Mouse (Mus musculus) embryonic facial prominence, embryonic 12.5 days (tissue): ENCODE measurements around the gene C2cd4a. TPM values are rescaled to one million over a fixed set of nuclear protein-coding genes. Genes with fewer than 3 reads are reported as not detected.

Source experiments
- ATAC-seq: fragments of 200-750 bp; cut with Nextera tagmentation; 2 replicates; pipeline ENCODE4 v1.8.0; 2017; ENCODE audit not compliant: insufficient number of reproducible peaks, insufficient read depth, low FRiP score, low TSS enrichment
- H3K27ac ChIP-seq: fragments of 300-500 bp; sonication (generic); 2 replicates; pipeline ENCODE4 v1.5.1; 2016; ENCODE audit warnings: mild to moderate bottlenecking
- H3K27me3 ChIP-seq: fragments of 300-500 bp; sonication (generic); 2 replicates; pipeline ENCODE4 v1.6.1; 2016; ENCODE audit warnings: mild to moderate bottlenecking, moderate library complexity
- H3K36me3 ChIP-seq: fragments of 300-500 bp; sonication (generic); 2 replicates; pipeline ENCODE4 v1.6.1; 2016; ENCODE audit warnings: mild to moderate bottlenecking
- H3K4me1 ChIP-seq: fragments of 300-500 bp; sonication (generic); 2 replicates; pipeline ENCODE4 v1.6.1; 2016
- H3K4me2 ChIP-seq: fragments of 300-500 bp; sonication (generic); replicated peaks from 2 replicates; pipeline ENCODE4 v1.6.1; 2016; ENCODE audit warnings: mild to moderate bottlenecking, moderate library complexity
- H3K4me3 ChIP-seq: fragments of 300-500 bp; sonication (generic); 2 replicates; pipeline ENCODE4 v1.5.1; 2016; ENCODE audit warnings: mild to moderate bottlenecking
- H3K9ac ChIP-seq: fragments of 300-500 bp; sonication (generic); 2 replicates; pipeline ENCODE4 v1.6.1; 2016; ENCODE audit warnings: mild to moderate bottlenecking, moderate library complexity
- H3K9me3 ChIP-seq: fragments of 300-500 bp; sonication (generic); 2 replicates; pipeline ENCODE4 v1.6.1; 2016; ENCODE audit warnings: mild to moderate bottlenecking, moderate library complexity
- WGBS: fragments of 180-500 bp; shearing (Covaris S2); methylation state at CpG from one replicate; pipeline ENCODE4 v1.1.7; 2016; 5-methylcytosine and 5-hydroxymethylcytosine counted together
- polyA plus RNA-seq: library from polyadenylated mRNA; unstranded; fragments of >200 nt; fragmentation: Nextera tagmentation; extraction: Ambion mirVana; gene quantifications from 2 replicates; pipeline ENCODE4 v1.2.1, GENCODE M21; 2016

C2cd4a gene
- polyA plus RNA-seq, result 0.22 and 0.31 TPM in 2 replicates

- H3K4me3 ChIP-seq, result peak within 1 kb of the TSS; percentile 43
- no peak; the same call in 1 of the 2 replicates for ATAC-seq
- H3K9ac ChIP-seq, result peak within 1 kb of the TSS; percentile 59
- H3K36me3 ChIP-seq, result no peaks in the 10 kb centered on the region
- peak within 1 kb of the TSS; percentile 88 for H3K4me2 ChIP-seq
- WGBS, result 3% methylated on average over 20 of the region's 20 CpGs
- no peak within 1 kb of the TSS for H3K27ac ChIP-seq
- no peaks in the 10 kb centered on the region for H3K9me3 ChIP-seq
- H3K27me3 ChIP-seq, result peaks cover 42% of the 10 kb centered on the region
- peaks cover 12% of the 10 kb centered on the region; the same call in 1 of the 2 replicates for H3K4me1 ChIP-seq
Observed at GRCm38 (mm10) chr9:67832046-67832605, at the start of gene C2cd4a. C2cd4a (minus strand) TSS chr9:67832330.

- WGBS, result 92% methylated on average over 11 of the region's 11 CpGs
- H3K27me3 ChIP-seq, result no peaks in the 10 kb centered on the region
- no peak overlapping the region for H3K9ac ChIP-seq
- H3K9me3 ChIP-seq, result no peaks in the 10 kb centered on the region
- H3K4me1 ChIP-seq, result no peaks in the 10 kb centered on the region
- no peak overlapping the region for H3K27ac ChIP-seq
- H3K36me3 ChIP-seq, result peaks cover 4% of the 10 kb centered on the region; the same call in 1 of the 2 replicates
- no peak overlapping the region for H3K4me3 ChIP-seq
- no peak for ATAC-seq
- no peak overlapping the region for H3K4me2 ChIP-seq
Observed at GRCm38 (mm10) chr9:67878197-67878769, 46.2 kb upstream of the C2cd4a start.

GRCm38 (mm10) chr9:67877081-67877718, 45.1 kb upstream of the C2cd4a start:
- Histone ChIP-seq H3K36me3 (peaks cover 4% of the 10 kb centered on the region; the same call in 1 of the 2 replicates), H3K9me3 (no peaks in the 10 kb centered on the region), H3K4me3 (no peak overlapping the region), H3K27me3 (no peaks in the 10 kb centered on the region), H3K4me1 (no peaks in the 10 kb centered on the region), H3K4me2 (no peak overlapping the region), H3K9ac (no peak overlapping the region), H3K27ac (no peak overlapping the region)
- WGBS, result 73% methylated on average over 14 of the region's 14 CpGs
- ATAC-seq, result no peak

GRCm38 (mm10) chr9:67875337-67875736, 43.2 kb upstream of the C2cd4a start:
- Histone ChIP-seq H3K36me3 (no peaks in the 10 kb centered on the region), H3K9me3 (no peaks in the 10 kb centered on the region), H3K4me1 (no peaks in the 10 kb centered on the region), H3K4me2 (no peak overlapping the region), H3K4me3 (no peak overlapping the region), H3K27me3 (no peaks in the 10 kb centered on the region), H3K9ac (no peak overlapping the region), H3K27ac (no peak overlapping the region)
- 53% methylated on average over 2 of the region's 2 CpGs for WGBS
- no peak for ATAC-seq

- no peaks in the 10 kb centered on the region for H3K4me1 ChIP-seq
- H3K4me2 ChIP-seq, result no peak overlapping the region
- no peak overlapping the region for H3K9ac ChIP-seq
- H3K27me3 ChIP-seq, result no peaks in the 10 kb centered on the region
- no peak overlapping the region for H3K4me3 ChIP-seq
- no peaks in the 10 kb centered on the region for H3K9me3 ChIP-seq
- H3K27ac ChIP-seq, result no peak overlapping the region
- H3K36me3 ChIP-seq, result no peaks in the 10 kb centered on the region
- no peak for ATAC-seq
- WGBS, result 82% methylated on average over 7 of the region's 7 CpGs
Observed at GRCm38 (mm10) chr9:67874522-67875222, 42.5 kb upstream of the C2cd4a start.

GRCm38 (mm10) chr9:67869691-67870450, 37.7 kb upstream of the C2cd4a start:
- no peak overlapping the region for H3K4me3 ChIP-seq
- no peaks in the 10 kb centered on the region for H3K4me1 ChIP-seq
- no peak overlapping the region for H3K27ac ChIP-seq
- H3K4me2 ChIP-seq, result no peak overlapping the region
- no peak for ATAC-seq
- H3K9me3 ChIP-seq, result no peaks in the 10 kb centered on the region
- H3K27me3 ChIP-seq, result no peaks in the 10 kb centered on the region
- WGBS, result 90% methylated on average over 16 of the region's 16 CpGs
- no peak overlapping the region for H3K9ac ChIP-seq
- H3K36me3 ChIP-seq, result no peaks in the 10 kb centered on the region

- Histone ChIP-seq H3K4me3 (no peak overlapping the region), H3K9ac (no peak overlapping the region), H3K9me3 (no peaks in the 10 kb centered on the region), H3K4me2 (no peak overlapping the region), H3K4me1 (0 out of 2 replicates have a peak, but pooled peaks cover 5% of the 10 kb centered on the region), H3K27ac (no peak overlapping the region), H3K36me3 (no peaks in the 10 kb centered on the region), H3K27me3 (no peaks in the 10 kb centered on the region)
- WGBS, result 81% methylated on average over 6 of the region's 6 CpGs
- no peak for ATAC-seq
Observed at GRCm38 (mm10) chr9:67867411-67867810, 35.3 kb upstream of the C2cd4a start.

- no peak overlapping the region for H3K4me3 ChIP-seq
- WGBS, result 29% methylated on average over 7 of the region's 7 CpGs
- H3K36me3 ChIP-seq, result no peaks in the 10 kb centered on the region
- H3K4me1 ChIP-seq, result 0 out of 2 replicates have a peak, but pooled peaks cover 5% of the 10 kb centered on the region
- H3K9me3 ChIP-seq, result no peaks in the 10 kb centered on the region
- no peak overlapping the region for H3K27ac ChIP-seq
- H3K27me3 ChIP-seq, result no peaks in the 10 kb centered on the region
- no peak overlapping the region for H3K9ac ChIP-seq
- ATAC-seq, result no peak
- H3K4me2 ChIP-seq, result no peak overlapping the region
Observed at GRCm38 (mm10) chr9:67865411-67865810, 33.3 kb upstream of the C2cd4a start.

GRCm38 (mm10) chr9:67864011-67864410, 31.9 kb upstream of the C2cd4a start:
- Histone ChIP-seq H3K9ac (no peak overlapping the region), H3K36me3 (no peaks in the 10 kb centered on the region), H3K4me1 (0 out of 2 replicates have a peak, but pooled peaks cover 5% of the 10 kb centered on the region), H3K4me3 (no peak overlapping the region), H3K9me3 (no peaks in the 10 kb centered on the region), H3K27ac (no peak overlapping the region), H3K27me3 (no peaks in the 10 kb centered on the region), H3K4me2 (no peak overlapping the region)
- 39% methylated on average over 4 of the region's 4 CpGs for WGBS
- no peak for ATAC-seq

GRCm38 (mm10) chr9:67863332-67863731, 31.2 kb upstream of the C2cd4a start:
- Histone ChIP-seq H3K9me3 (no peaks in the 10 kb centered on the region), H3K27ac (no peak overlapping the region), H3K4me1 (0 out of 2 replicates have a peak, but pooled peaks cover 5% of the 10 kb centered on the region), H3K4me3 (no peak overlapping the region), H3K4me2 (no peak overlapping the region), H3K27me3 (no peaks in the 10 kb centered on the region), H3K9ac (no peak overlapping the region), H3K36me3 (no peaks in the 10 kb centered on the region)
- ATAC-seq, result no peak
- 89% methylated on average over 5 of the region's 5 CpGs for whole genome bisulfite sequencing

- Histone ChIP-seq H3K36me3 (no peaks in the 10 kb centered on the region), H3K9me3 (no peaks in the 10 kb centered on the region), H3K9ac (no peak overlapping the region), H3K4me1 (0 out of 2 replicates have a peak, but pooled peaks cover 5% of the 10 kb centered on the region), H3K27me3 (no peaks in the 10 kb centered on the region), H3K4me3 (no peak overlapping the region), H3K4me2 (no peak overlapping the region), H3K27ac (no peak overlapping the region)
- ATAC-seq, result no peak
- 79% methylated on average over 2 of the region's 2 CpGs for WGBS
Observed at GRCm38 (mm10) chr9:67860273-67860672, 28.1 kb upstream of the C2cd4a start.
